Mouse (Mus musculus): ENCODE measurements at regions not wholly inside any gene's neighbourhood (a gene's known extent, or its start where the extent isn't known, plus 50 kb on each side); places are given as distances from the start of the nearest gene placed in this dataset.

DNA sequence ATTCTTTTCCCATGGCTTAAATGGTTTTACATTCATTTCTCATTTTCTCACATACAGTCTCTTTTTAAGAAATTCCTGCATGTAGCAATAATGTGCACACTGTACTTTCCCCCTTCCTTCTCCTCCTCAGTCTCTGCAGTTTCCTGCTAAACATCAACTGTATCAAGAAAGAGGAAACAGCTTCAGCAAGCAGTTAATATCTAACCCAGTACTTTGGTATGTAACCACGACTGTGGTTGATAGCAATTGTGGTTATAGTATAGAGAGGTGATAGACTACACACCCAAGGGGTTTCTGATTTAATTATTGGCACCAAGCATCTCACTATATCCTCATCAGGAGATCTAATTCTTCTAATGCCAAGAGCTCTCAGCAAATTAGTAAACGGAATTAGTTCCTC, 52.8 kb upstream of the Eci2 start:
- DNase-seq (ENCODE audit: low read depth) = no peak

DNA sequence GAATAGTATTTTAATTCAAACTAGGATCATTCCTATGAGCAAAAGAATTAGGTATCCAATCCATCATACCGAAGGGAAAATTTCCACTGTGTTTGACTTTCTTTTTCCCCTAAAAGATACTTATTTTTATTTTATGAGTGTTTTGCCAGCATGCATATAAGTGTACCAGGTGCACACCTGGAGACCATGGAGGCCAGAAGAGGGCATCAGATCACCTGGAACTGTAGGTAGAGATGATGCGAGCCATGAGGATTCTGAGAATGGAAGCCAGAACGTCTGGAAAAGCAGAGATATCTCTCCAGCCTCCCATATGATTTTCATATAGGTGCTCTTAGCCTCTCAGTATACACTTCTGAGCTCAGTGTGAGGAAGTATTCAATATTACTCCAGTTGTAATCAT, 58.5 kb upstream of the Eci2 start:
- DNase-seq (ENCODE audit: low read depth) = no peak

DNA sequence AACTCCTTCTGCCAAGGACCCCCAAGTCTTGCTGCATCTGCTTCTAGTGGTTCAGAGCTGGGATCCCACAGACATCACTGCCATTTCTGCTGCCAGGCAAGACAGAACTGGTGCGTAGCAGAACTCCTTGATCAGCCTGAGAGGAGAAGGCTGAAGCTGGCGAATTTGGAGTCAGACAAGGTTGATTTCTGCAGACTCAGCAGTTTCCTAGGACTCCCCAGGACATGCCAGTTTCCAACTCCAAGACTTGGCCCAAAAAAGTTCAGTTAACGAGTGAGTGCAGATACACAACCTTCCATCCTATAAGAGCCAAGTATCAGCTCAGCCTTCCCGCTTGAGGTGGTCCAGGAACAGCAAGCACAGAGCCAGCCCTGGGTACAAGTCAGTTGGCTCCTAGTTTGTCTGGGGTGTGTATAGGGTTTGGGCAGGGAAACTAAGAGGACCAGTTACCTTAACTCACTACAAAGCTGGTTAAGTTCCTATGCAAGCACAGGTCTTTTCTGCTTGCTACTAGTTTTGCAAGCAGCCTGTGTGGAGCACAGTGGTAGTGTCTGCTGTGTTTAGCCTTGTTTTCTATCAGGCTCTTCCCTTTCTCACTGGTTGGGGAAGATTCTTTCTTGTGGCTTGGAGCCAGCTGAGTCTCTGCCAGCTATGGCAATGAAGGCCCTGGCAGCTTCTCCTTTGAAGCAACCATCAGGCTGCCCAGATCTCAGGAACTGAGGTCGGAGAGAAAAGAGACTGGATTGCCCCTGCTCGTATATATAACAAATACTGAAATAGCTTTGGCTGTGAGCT, 60.5 kb upstream of the Eci2 start:
- DNase-seq (ENCODE audit: low read depth) = no peak

DNA sequence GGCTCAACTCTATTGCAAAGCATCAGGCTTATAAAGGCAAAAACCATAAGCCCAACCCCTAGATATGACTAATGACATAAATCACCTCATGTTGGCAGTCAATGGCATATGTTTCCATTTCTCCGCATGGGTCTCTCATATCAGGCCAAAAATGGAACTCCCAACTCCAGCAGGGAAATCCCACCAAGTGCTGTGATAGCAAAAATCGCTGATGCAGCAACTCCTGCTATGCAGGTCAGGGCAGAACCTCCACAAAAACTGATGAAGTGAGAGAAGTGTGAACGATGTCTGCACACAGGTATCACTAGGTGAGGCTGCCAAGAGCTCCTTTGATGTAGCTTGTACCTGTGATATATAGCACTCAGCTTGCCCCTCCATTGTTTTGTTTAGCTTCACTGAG, 64.3 kb upstream of the Eci2 start:
- no peak for DNase-seq (ENCODE audit: low read depth)

DNA sequence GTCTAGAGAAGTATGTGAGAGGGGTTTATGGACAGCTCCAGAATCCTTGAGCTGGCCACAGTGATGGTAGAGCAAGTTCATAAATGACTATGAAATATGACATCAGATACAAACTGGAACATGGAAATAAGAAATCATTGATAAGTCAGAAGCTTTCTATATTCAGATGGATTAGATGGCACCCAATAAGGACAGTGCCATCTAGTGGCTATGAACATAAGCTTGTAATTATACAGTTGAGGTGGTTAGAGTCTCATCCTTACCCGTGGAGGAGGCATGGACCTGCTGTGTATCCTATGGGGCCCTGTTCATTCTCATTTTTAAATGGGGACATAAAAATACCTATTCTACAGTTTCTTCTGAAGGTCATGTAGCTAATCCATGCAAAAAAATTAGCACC, 92.9 kb upstream of the Eci2 start:
- no peak for DNase-seq (ENCODE audit: low read depth)

DNA sequence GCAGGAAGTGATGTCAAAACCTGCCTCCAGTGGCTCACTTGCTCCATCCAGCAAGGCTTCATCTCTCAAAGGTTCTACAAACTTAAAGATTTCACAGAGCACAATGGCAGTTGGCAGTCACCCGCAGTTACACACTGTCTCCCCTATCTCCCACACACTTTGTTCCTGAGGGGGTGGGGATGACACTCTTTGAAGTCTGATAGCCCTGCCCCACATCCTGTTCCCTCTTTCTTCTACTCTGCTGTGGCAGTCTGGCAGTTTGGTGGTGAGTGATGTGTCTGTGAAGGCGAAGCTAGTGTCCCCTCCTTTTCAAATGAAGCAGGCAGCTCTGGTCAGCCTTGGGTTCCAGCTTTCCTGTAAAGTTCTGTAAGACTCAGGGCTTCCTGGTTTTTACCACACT, 102.6 kb upstream of the Eci2 start:
- no peak for DNase-seq (ENCODE audit: low read depth)

DNA sequence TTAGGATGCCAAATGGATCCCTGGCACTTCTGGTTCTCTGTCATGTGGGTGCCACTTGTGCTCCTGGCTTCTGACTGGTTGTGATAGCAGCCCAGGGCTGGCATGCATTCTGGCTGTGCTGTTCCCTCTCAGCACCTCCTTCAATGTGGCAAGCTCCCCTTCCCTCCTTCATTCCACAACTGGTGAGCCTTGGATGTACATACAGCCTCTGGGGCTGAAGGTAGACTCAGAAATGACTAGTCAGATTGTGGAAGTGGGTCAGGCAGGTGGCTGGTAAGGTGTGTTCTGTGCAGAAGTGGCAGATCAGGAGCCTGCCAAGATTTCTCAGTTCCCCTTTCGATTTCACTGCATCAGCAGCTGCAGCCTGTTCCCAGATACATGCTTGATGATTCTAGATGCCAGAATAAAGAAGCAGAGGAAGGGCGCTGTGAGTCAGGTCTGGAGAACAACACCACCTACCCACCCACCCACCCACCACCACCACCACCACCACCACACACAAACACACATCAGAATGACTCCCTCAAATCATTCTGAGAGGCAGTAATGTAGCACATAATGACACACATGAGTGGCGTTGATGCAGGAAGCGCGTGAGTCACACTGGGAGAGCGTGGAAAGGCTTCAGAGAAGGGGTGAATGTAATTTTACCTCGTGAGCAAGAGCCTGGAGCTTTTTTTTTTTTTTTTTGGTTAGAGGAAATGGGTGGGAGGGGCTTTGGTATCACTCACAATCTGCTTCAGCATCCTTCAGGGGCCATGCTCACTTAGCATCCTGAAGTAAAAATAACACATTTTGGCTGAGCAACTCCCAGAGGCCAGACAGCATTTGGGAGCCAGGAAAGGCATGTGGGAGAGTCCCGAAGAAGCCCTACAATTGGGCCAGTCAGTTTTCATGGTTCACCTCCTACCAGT, 104.6 kb upstream of the Eci2 start:
- DNase-seq (ENCODE audit: low read depth) = no peak

DNA sequence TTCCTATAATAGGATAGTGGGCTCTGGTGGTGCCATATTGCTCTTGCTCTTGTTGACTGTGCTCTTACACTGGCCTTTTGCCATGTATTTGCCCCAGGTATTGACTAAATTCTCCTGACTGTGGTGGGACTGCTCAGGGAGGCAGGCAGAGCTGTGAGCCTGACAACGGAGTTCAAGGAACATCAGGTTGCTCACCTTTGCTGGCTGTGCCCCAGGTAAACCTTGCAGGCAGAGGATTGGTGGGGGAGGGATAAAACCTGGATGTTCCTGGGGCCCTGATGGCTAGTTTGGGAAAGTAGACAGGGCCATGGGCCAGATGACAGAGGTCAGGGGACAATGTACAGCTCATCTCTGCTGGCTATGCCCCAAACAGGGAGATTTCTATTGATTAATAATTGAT, 124.7 kb upstream of the Eci2 start:
- DNase-seq (ENCODE audit: low read depth) = no peak

DNA sequence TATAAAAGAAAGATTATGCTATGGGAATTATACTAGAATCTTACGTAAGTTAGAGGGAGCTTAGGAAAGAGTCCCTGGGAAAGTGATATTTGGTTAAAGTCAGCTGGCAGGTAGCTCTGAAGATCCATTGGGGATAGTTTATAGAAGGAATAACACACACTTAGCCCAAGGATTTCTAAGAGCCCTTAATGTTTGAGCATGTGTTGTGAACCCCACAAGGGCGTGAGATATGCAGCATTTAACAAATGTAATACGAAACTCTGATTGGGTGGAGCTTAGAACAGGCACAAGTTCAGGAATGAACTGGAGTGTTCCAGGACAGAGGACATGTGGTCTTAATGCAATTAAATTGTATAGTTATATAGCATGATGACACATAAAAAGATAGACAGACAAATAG, 132.6 kb upstream of the Eci2 start:
- DNase-seq (ENCODE audit: low read depth) = no peak

DNA sequence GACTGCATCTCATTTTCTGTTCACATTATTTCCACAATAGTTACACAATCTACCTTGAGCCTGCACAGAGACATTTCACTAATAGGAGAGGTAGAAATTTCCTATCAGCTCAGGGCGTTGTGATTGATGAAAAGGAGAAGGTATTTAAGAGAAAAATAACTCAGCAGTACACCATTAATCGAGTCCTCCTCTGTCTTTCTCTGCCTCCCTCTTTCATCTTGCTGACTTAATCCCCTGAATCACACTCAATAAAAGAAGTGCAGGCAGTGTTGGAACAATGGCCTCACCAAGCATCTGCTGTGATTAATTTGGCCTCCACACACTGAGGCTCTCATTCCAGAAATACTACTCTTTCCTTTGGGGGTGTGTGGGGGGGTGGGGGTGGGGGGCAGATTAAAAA, 133.9 kb upstream of the Eci2 start:
- DNase-seq (ENCODE audit: low read depth) = no peak

DNA sequence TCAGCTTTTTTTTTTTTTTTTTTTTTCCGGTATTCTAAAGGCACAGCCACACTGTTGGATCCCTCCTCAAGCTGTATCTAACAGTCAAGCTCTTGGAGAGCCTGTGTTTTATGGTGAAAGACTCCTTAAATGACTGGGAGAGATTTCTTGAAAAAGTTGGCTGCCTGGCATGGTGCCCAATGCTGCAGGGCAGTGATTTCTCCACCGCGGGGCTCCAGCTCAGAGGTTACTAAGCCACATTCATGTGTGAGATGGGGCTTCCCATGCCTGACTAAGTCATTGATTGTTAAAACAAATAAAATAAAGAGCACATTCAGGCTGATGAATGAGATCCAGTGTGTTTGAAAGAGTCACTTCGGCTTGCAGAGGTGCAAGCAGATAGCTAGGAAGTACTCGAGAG, 139.2 kb upstream of the Eci2 start:
- no peak for DNase-seq (ENCODE audit: low read depth)

DNA sequence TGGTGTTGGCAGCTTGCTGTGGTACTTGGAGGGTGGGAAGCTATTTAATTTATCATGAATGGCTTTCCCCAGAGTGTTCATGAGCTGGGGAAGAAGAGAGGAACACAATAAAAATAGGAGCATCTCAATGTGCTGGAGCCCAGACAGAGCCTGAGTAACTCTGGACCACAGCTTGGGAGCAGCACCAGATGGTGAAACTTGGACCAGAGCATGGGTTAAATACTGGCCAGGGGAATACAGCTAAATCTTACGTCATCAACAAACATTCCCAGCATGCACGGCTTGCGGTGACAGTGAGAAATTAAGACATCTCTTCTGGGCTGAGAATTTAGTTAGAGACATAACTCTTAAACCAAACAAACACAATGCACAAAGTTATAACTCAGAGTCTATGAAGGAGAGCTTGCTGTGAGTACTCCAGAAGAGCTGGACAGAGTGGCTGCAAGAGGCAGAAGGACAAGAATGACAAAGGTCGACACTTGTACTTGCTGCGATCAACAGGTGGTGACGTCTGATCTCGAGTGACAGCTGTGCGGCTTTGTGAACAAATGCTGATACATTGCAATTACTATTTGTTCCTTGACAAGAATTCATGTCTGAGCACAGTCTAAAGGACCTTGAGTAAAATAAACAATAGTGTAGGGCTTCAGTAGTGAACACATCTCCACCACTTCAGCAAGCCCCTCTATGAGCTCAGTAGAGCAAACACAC, 140.1 kb upstream of the Eci2 start:
- no peak for DNase-seq (ENCODE audit: low read depth)

DNA sequence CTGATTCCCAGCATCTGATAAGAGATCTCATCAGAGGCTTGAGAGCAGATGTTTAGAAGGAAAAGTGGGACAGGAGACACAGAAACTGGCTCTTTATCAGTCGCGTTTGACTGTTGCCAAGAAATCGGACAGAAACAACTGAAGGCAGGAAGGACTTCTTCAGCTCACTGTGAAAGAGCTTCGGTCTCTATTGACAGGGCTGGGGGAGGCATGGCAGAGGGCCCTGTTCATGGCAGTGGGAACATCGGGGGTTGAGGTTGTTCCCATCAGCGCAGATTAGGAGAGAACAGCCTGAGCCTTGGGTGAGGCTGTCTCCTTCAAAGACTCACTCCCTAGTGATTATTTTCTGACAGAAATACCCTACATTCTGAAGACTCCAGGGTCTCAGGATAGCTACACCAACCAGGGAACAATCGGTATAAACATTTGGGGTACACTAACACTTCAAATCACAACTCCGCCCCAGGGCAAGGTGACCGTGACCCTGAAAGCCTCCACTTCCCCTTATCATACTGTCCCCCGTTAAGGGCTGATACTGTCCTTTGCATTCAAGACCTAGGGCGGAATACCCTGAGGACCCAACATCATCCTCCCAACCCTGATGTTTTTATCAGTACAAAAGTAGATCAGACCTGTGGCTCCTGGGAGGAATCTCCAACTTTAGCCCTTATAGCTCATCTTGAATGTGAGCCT, 144.8 kb upstream of the Eci2 start:
- no peak for DNase-seq (ENCODE audit: low read depth)

DNA sequence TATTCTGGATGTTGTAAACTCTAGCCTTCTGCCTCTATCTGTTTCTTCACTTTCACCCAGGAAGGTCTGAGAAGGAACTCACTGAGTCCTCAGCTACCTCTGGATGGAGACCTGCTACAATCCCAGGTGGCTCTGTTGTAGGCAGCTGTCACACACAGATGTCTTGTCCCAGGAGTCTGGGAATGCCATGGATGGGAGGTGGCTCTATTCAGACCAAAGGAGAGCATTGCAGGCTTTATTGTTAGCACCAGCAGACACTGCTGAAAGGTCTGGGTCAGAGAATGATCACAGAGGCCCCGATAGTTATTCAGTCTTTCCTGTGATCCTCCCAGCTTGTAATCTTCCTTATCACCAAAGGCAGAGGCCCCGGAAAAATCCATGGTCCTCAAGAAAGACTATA, 146.6 kb upstream of the Eci2 start:
- no peak for DNase-seq (ENCODE audit: low read depth)

DNA sequence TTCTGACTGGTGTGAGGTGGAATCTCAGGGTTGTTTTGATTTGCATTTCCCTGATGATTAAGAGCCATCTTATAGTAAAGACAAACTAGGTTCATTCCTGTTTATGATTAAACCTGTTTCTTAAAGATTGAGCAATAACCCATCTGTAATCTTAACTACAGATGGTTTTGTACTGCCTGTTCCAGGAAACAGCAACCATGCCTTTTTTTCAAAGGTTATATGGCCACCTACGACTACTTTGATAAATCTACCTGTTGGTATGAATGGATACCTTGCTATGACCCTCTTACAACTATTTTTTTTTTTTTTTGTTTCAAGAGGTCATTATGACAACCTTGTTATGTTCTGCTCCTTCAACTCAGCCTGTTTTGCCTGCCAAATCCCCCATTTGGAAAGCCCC, 148.7 kb upstream of the Eci2 start:
- no peak for DNase-seq (ENCODE audit: low read depth)

DNA sequence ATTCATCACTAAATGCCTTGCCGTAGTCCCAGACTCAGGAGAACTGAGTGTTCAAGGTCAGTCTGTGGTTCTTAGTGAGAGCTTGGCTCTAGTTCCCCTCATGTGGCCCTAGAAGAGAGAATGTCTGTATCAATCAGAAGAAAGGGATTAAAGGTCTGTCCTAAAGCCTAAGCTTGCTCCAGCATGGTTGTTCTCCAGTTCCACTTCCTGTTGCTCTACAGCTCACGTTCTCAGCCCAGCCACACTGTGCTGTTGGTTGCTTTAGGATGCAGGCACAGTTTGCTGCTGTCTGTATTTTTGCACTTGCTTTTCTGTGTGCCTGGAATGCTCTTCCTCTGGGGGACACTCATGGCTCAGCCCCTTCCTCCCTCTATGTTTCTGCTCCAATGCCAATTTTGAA, 150.4 kb upstream of the Eci2 start:
- no peak for DNase-seq (ENCODE audit: low read depth)

DNA sequence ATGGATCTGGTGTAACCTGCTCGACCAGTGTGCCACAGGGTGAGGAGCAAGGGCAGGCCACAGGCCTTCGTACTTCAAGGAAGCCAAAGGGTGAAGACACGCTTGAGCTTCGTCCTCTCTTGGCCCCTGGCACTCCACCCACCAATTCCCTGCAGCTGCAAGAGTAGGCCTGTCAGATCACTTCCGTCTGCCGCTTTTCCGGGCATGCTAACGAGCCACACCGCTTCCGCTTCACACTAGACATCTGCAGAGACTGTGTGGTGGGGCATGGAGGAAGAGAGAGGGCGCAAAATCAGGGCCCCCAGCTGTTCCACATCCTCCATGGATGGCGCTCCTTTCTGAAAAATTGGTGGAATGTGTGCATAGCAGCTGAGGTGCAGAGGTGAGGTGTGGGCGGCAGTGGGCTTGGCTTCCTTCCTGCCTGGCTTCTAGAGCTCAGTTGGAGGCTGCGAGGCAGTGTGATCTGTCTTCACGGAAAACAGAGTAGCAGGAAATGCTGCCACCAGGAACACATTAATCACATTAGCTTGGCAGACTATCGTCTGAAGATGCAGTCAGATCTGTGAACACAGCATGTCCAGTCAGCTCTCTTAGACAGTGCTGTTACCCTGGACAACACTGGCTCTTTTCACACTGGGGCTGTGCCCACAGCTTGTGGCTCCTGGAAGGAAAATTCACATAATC, 162.3 kb upstream of the Eci2 start:
- peak; percentile 38 for DNase-seq (ENCODE audit: low read depth)

DNA sequence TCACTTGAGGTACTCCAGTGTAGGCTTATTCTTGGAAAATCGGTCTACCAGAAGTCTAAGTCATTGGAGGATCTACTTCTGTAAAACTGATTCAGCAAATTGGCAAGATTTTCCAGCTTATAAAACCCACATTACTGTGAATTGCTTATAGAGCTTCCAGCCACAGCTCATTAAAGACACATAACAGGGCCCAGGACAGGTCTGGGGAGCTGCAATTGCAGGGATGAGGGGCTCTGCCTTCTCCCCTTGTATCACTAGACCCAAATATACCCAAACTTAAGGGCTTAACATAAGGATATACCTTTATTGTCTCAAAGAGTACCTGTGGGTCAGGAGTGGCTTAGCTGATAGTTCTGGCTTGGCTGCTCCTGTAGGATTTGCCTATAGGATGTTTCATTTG, 175.2 kb upstream of the Eci2 start:
- no peak for DNase-seq (ENCODE audit: low read depth)

DNA sequence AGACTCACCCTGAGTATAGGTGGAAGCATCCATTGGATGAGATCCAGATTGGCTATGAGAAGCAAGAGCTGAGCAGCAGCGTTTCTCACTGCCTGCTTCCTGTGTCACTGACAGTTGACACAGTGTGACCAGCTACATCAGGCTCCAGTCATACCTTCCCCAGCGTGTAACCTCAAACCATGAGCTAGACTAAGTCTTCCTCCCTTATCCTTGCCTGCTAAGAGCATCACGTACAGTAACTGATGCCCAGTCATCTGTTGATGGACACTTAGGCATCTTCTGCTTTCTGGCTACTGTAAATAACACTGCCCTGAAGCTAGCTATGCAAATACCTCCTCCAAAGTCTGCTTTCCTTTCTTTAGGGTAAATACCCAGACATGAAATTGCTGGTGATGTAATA, 181.4 kb upstream of the Eci2 start:
- no peak for DNase-seq (ENCODE audit: low read depth)

DNA sequence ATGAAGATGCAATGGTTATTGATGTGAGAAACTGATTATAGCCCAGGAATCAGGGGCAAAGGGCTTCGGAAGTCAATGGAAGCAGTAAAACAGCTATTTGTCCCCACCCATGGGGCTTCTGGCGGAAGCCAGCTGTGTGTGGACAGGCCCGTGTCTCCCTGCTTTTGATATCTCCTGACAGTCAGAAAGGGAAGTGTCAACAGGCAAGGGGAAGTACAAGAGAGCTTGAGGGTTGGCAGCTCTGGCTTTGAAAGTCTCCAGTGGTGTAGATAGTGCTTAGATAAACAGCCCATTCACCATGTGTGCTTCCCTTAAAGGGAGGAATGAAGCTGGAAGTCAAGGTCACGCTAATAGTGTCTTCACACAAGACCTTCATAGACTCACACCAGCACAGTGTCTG, 182.7 kb upstream of the Eci2 start:
- peak; percentile 28 for DNase-seq (ENCODE audit: low read depth)

DNA sequence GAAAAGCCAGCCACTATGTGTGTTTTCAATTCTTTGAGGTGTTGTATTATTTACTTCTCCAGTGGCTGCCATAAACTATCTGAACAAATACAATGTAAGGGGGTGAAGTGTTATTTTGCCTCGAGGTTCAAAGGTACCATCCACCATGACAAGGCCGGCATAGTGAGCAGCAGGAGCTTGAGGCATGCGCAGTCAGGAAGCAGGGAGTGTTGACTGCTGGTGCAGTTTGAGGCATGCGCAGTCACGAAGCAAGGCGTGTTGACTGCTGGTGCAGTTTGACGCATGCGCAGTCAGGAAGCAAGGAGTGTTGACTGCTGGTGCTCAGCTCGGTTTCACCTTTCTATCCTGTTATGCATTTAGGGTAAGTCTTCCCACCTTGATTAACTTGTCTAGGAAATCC, 184.9 kb upstream of the Eci2 start:
- no peak for DNase-seq (ENCODE audit: low read depth)

DNA sequence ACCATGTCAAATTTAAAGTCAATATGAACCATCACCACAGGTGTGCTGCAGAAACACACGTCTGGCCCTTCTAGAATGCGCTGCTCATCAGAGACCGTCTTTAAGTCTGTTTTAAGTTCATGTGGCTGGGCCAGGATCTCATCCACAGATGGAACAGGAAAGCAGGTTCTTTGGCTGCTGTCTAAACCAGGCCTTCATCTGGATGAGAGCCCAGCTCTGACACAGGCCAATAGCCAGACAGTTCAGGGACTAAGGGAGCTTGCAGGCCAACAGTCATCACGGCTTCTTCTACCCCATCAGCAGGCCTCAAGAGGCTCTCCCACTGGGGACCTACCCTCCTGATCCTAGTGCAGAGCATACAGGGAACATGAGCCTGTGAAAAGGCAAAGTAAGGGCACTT, 185.4 kb upstream of the Eci2 start:
- DNase-seq (ENCODE audit: low read depth) = no peak
